Mouse (Mus musculus): ENCODE data around the gene Pitpna.

DNA sequence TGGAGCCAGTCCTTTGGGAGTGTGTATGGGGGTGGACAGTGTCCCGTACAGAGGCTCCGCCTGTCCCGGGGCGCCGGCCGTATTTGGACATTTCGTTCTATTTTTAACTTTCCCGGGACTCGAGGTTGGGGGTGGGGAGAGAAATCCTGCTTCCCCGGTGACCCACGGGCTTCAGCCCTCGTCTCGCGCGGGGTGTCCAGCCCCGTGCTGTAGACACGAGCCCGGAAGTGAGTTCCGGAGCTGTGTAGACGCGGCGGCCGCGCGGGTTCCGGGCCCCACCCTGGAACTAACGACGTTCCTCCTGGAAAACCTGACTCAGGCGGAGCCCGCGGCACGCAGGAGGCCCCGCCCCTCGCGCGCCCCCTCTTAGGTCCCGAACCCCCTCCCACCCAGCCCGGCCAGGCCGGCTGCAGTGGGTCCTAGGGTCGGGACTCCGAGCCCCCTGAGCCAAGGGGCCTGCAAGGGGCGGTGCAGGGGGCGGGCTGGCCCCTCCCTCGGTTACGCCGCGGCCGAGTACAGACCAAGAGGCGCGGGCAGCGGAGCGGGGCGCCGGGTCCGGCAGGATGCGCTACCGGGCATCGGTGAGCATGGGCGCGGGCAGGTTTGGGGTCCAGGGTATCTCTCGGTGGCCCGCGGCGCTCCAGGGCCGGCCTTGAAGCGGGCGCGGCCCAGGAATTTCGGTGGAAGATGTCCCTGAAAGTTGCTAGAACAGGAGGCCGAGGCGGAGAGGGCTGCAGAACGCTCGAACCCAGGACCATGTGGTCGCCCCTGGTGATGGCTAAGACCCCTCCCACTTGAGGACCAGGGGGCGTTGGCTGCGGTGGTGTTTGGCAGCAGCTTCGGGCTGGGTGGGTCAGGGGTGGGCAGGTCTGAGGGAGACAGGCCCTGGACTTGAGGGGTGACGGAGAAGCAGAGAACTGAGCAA, 68.0 kb downstream of the Pitpna start:
- TF ChIP-seq CTCF (IDR thresholded peaks at IDR 0.05; ENCODE audit: extremely low read depth, insufficient read length, insufficient replicate concordance, low read depth, low read length) (no peak), POLR2A (IDR thresholded peaks at IDR 0.05; ENCODE audit: low read depth, low read length) (peak; percentile 34)

All from small intestine, adult 2 months (tissue).